Mouse (Mus musculus) midbrain, embryonic 11.5 days (tissue): ENCODE data around the gene 9530053A07Rik. TPM values are rescaled to one million over a fixed set of nuclear protein-coding genes. Genes with fewer than 3 reads are reported as not detected.
A peak's percentile ranks its signal among the peaks of the same experiment; 100 is the strongest.
"Not testable (repeated sequence)": the region's sequence is repeated elsewhere in the genome, so short reads cannot be mapped to it uniquely, and the experiment has no call there.

Source experiments
- ATAC-seq: fragments of 200-750 bp; cut with Nextera tagmentation; 2 replicates; pipeline ENCODE4 v1.8.0; 2017; ENCODE audit warnings: moderate TSS enrichment, moderate library complexity; ENCODE audit not compliant: low FRiP score
- DNase-seq: peaks from one replicate; pipeline ENCODE4 v3.0.0; 2015; ENCODE audit warnings: low spot score; ENCODE audit errors: missing footprints
- H3K27ac ChIP-seq: fragments of 300-500 bp; sonication (generic); 2 replicates; pipeline ENCODE4 v1.5.1; 2014; ENCODE audit warnings: low read depth, low read length
- H3K27me3 ChIP-seq: fragments of 300-500 bp; sonication (generic); 2 replicates; pipeline ENCODE4 v1.6.1; 2014; ENCODE audit warnings: mild to moderate bottlenecking, low read length, moderate library complexity, mixed read lengths; ENCODE audit not compliant: control insufficient read depth, insufficient read depth
- H3K36me3 ChIP-seq: fragments of 300-500 bp; sonication (generic); 2 replicates; pipeline ENCODE4 v1.6.1; 2014; ENCODE audit warnings: mild to moderate bottlenecking, low read length, moderate library complexity, mixed read lengths; ENCODE audit not compliant: control insufficient read depth, insufficient read depth
- H3K4me1 ChIP-seq: fragments of 300-500 bp; sonication (generic); 2 replicates; pipeline ENCODE4 v1.6.1; 2014; ENCODE audit warnings: low read length; ENCODE audit not compliant: control insufficient read depth, insufficient read depth
- H3K4me2 ChIP-seq: fragments of 300-500 bp; sonication (generic); 2 replicates; pipeline ENCODE4 v1.6.1; 2014; ENCODE audit warnings: mild to moderate bottlenecking, moderate library complexity
- H3K4me3 ChIP-seq: fragments of 300-500 bp; sonication (generic); 2 replicates; pipeline ENCODE4 v1.5.1; 2014; ENCODE audit warnings: low read depth, low read length
- H3K9ac ChIP-seq: fragments of 300-500 bp; sonication (generic); 2 replicates; pipeline ENCODE4 v1.6.1; 2014; ENCODE audit warnings: low read length
- H3K9me3 ChIP-seq: fragments of 300-500 bp; sonication (generic); 2 replicates; pipeline ENCODE4 v1.6.1; 2016; ENCODE audit warnings: low read length; ENCODE audit not compliant: control insufficient read depth
- WGBS: fragments of 180-500 bp; shearing (Covaris S2); extraction: QIAGEN DNeasy Blood & Tissue Kit; methylation state at CpG from one replicate; pipeline ENCODE4 v1.1.7; 2014; 5-methylcytosine and 5-hydroxymethylcytosine counted together
- polyA plus RNA-seq: library from polyadenylated mRNA; unstranded; fragments of >200 nt; fragmentation: Nextera tagmentation; extraction: Ambion mirVana; gene quantifications from 2 replicates; pipeline ENCODE4 v1.2.1, GENCODE M21; 2014

Gene 9530053A07Rik
- polyA plus RNA-seq, 1 experiment from 2014 or later = 0.08 TPM

DNA sequence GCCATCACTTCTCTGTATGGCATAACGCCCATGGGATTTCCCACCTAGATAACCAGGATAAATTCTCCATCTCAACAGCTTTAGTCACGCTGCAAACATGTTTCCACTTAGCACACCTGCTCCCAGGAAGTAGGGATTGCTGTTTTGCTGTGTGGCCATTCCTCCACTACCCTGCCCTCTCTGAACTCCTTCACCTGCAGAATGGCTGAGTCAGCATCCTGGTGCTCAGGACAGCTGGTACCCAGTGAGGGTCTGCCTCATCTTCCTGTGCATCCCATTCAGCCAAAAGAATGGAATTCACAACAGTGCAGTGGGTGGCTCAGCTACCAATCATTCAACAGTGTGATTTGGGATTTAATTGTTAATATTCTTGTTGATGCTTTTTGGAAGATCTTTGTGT lies 14.6 kb upstream of the 9530053A07Rik start:
- WGBS = 77% methylated on average over 2 of the region's 2 CpGs

DNA sequence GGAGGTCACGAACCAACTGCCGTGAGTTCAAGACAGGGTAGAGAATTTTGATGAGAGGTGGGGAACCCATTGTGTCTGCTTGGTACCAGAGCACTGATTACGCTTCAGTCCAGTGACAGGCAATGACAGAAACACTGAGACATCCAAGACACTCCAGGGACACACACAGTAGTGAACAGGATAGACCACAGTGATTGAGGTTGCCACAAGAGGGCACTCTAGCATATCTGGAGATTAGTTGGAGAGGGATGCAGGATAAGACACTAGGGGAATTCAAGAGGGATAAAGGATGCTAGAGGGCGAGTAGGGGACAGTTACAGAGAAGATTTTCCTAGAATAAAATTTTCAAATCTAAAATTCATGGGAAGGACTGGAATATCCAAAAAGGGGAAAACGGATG lies 8.3 kb downstream of the 9530053A07Rik start:
- no peak overlapping the region for H3K27ac ChIP-seq
- H3K4me3 ChIP-seq = no peak overlapping the region
- H3K9me3 ChIP-seq = no peaks in the 10 kb centered on the region
- no peak overlapping the region for H3K9ac ChIP-seq
- WGBS = 58% methylated on average over 5 of the region's 5 CpGs
- no peak overlapping the region for H3K4me2 ChIP-seq
- H3K27me3 ChIP-seq = no peaks in the 10 kb centered on the region
- no peak for DNase-seq
- H3K4me1 ChIP-seq = no peaks in the 10 kb centered on the region
- ATAC-seq = no peak
- H3K36me3 ChIP-seq = no peaks in the 10 kb centered on the region

More for the DNA sequence above, 14.6 kb upstream of the 9530053A07Rik start:
- H3K4me3 ChIP-seq = no peak overlapping the region
- no peak for ATAC-seq
- DNase-seq = no peak
- H3K27me3 ChIP-seq = no peaks in the 10 kb centered on the region
- no peak overlapping the region for H3K4me2 ChIP-seq
- no peaks in the 10 kb centered on the region for H3K4me1 ChIP-seq
- H3K9me3 ChIP-seq = no peaks in the 10 kb centered on the region
- H3K36me3 ChIP-seq = no peaks in the 10 kb centered on the region
- H3K9ac ChIP-seq = no peak overlapping the region
- H3K27ac ChIP-seq = no peak overlapping the region

DNA sequence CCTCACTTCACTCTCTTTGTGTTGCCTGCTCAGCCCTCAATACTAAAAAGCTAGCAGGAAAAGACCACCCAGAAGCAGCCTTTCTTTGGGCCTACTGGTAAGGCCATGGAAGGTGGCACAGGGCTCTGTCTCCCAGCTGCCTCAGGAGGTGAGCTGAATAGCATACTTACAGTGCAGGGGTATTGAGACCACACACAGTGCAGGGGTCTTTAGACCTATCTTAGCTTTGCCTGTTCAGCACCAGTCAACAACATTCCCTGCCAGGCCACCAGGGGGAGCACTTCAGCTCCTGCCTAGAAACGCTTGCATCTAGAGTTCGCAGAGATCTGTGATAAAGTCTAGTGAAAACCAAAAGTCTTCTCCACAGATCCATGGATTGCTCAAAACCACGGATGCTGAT lies 19.0 kb downstream of the 9530053A07Rik start:
- 26% methylated on average over 3 of the region's 3 CpGs for WGBS
- no peak overlapping the region; the same call in 1 of the 2 replicates for H3K9ac ChIP-seq
- H3K9me3 ChIP-seq = no peaks in the 10 kb centered on the region
- H3K27me3 ChIP-seq = no peaks in the 10 kb centered on the region
- no peak overlapping the region for H3K4me3 ChIP-seq
- peak; percentile 97 for DNase-seq
- peak; percentile 89 for ATAC-seq
- H3K4me1 ChIP-seq = no peaks in the 10 kb centered on the region
- H3K27ac ChIP-seq = no peak overlapping the region
- no peak overlapping the region for H3K4me2 ChIP-seq
- H3K36me3 ChIP-seq = no peaks in the 10 kb centered on the region

DNA sequence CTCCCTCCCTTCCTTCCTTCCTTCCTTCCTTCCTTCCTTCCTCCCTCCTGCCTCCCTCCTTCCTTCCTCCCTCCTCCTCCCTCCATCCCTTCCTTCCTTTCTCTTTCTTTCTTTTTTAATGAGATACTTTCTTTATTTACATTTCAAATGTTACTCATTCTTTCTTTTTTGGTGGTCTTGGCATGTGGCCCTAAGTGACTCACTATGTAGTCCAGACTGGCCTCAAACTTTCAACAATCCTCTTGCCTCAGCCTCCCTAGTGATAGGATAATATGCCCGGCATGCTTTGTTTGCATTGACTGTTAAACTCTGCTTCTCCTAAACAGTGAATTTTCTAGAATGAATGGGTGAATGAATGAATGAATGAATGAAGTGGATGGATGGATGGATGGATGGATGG lies 20.6 kb downstream of the 9530053A07Rik start:
- no peak for ATAC-seq
- 93% methylated on average over 1 of the region's 1 CpGs for WGBS

DNA sequence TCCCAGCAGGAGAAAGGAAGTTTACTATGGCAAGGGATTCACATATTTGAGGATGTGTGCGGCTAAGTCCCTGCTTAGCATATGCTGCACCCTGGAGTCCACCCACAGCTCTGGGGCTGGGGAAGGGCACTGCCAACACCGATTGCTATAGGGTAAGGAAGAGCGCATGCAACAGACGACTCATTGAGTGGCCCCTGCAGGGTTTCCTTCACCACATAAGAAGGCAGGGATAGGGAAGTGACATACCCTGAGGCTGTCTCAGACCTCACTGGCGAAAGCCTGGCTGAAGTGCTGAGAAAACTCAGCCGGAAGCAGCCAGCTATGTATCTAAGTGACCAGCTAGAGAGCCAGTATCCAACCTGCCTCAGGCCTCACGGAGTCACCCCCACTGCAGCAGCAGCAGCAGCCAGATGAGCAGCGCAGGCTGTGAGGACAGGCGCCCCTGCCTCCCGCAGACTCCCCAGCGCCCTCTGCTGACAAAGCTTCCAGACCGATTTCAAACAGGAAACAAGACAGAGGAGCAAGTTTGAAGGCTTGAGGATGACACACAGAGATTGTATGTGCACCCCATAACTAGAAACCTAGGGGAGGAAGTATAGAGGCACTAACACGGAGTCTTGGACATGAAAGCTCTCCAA lies 22.4 kb downstream of the 9530053A07Rik start:
- Histone ChIP-seq H3K4me2 (no peak overlapping the region), H3K4me3 (no peak overlapping the region), H3K9ac (no peak overlapping the region), H3K9me3 (no peaks in the 10 kb centered on the region), H3K27me3 (no peaks in the 10 kb centered on the region), H3K27ac (no peak overlapping the region), H3K36me3 (no peaks in the 10 kb centered on the region), H3K4me1 (no peaks in the 10 kb centered on the region)
- peak; percentile 93 for DNase-seq
- ATAC-seq = no peak
- 20% methylated on average over 13 of the region's 13 CpGs for WGBS

More for the DNA sequence above, 20.6 kb downstream of the 9530053A07Rik start:
- H3K4me1 ChIP-seq = no peaks in the 10 kb centered on the region
- no peak overlapping the region for H3K9ac ChIP-seq
- no peaks in the 10 kb centered on the region for H3K36me3 ChIP-seq
- H3K4me2 ChIP-seq = no peak overlapping the region
- H3K27ac ChIP-seq = no peak overlapping the region
- no peak for DNase-seq
- H3K27me3 ChIP-seq = no peaks in the 10 kb centered on the region
- no peak overlapping the region for H3K4me3 ChIP-seq
- H3K9me3 ChIP-seq = no peaks in the 10 kb centered on the region

DNA sequence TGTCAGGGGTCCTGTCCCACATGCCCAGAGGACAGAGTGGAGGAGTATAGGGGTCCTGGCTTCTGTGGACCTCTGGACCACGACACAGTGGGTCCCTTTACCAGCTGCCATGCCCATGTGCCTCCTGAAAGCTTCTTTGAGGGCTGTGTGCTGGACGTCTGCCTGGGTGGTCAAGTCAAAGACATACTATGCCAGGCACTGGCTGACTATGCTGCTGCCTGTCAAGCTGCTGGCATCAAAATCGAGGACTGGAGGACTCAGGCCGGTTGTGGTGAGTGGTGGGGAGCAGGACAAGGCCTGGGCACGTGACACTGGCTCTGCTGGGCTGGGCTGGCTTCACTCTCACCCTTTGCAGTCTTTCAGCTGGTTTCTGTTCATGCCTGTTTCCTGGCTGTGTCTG lies 24.3 kb downstream of the 9530053A07Rik start:
- H3K27ac ChIP-seq, H3K9ac ChIP-seq, H3K4me3 ChIP-seq, H3K4me1 ChIP-seq, H3K27me3 ChIP-seq, H3K9me3 ChIP-seq, DNase-seq, H3K4me2 ChIP-seq, ATAC-seq, H3K36me3 ChIP-seq: not testable (repeated sequence)
- 46% methylated on average over 5 of the region's 5 CpGs for WGBS

DNA sequence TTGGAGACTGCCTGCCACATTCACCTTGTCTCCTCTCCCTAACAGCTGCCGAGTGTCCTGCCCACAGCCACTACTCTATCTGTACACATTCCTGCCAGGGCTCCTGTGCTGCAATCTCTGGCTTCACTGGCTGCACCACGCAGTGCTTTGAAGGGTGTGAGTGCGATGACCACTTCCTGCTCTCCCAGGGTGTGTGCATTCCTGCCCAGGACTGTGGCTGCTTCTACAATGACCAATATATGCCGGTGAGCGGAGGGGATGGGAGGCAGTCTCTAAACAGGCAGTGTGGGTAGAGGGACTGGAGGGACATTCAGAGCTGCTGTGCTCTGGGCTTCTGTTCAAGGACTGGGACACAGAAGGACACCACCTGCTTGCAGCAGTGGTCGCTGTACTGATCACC lies 30.0 kb downstream of the 9530053A07Rik start:
- no peak overlapping the region for H3K4me2 ChIP-seq
- DNase-seq (no peak), ATAC-seq (no peak)
- no peak overlapping the region for H3K27ac ChIP-seq
- WGBS = 70% methylated on average over 6 of the region's 6 CpGs
- H3K4me1 ChIP-seq = no peaks in the 10 kb centered on the region
- no peaks in the 10 kb centered on the region for H3K9me3 ChIP-seq
- no peaks in the 10 kb centered on the region for H3K27me3 ChIP-seq
- no peak overlapping the region for H3K4me3 ChIP-seq
- no peaks in the 10 kb centered on the region for H3K36me3 ChIP-seq
- H3K9ac ChIP-seq = no peak overlapping the region

DNA sequence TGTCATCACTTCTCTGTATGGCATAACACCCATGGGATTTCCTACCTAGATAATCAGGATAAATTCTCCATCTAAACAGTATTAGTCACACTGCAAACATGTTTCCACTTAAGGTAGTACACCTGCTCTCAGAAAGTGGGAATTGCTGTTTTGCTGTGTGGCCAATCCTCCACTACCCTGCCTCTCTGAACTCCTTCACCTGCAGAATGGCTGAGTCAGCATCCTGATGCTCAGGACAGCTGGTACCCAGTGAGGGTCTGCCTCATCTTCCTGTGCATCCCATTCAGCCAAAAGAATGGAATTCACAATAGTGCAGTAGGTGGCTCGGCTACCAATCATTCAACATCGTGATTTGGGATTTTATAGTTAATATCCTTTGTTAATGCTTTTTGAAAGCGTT lies 30.6 kb downstream of the 9530053A07Rik start:
- no peak for DNase-seq
- Histone ChIP-seq H3K27ac (no peak overlapping the region), H3K27me3 (no peaks in the 10 kb centered on the region), H3K4me3 (no peak overlapping the region), H3K9ac (no peak overlapping the region), H3K9me3 (no peaks in the 10 kb centered on the region), H3K4me2 (no peak overlapping the region), H3K36me3 (no peaks in the 10 kb centered on the region), H3K4me1 (no peaks in the 10 kb centered on the region)
- WGBS = 70% methylated on average over 3 of the region's 3 CpGs
- ATAC-seq = no peak

DNA sequence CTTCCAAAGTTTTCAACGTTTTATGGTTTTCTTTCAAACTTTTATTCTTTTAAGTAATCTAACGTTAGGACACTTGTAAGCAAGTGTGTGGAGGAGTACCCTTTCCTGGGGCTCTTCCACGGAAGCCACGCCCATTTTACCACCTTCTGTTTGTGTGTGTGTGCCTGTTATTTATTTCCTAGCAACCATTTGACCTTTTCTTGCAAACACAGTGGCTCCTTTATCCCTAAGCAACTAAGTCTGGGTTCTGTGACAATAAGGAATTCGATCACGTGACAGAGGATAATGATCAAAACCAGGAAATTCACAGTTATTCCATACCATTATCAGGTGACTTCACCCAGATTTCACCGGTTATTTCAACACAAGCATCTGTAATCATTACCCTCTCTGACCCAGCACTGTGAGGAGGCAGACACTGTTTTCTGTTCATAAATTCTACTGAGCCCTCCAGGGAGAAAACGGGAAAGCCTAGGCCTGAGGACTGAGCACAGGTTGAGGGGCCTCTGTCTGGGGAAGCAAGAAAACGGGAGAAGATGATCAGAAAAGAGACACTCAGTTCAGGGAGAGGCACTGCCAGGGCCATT lies 32.0 kb downstream of the 9530053A07Rik start:
- H3K27ac ChIP-seq = no peak overlapping the region
- ATAC-seq (no peak), DNase-seq (peak; percentile 4)
- no peaks in the 10 kb centered on the region for H3K4me1 ChIP-seq
- H3K27me3 ChIP-seq = no peaks in the 10 kb centered on the region
- H3K36me3 ChIP-seq = no peaks in the 10 kb centered on the region
- H3K9me3 ChIP-seq = no peaks in the 10 kb centered on the region
- no peak overlapping the region for H3K4me2 ChIP-seq
- WGBS = 64% methylated on average over 9 of the region's 9 CpGs
- no peak overlapping the region for H3K9ac ChIP-seq
- no peak overlapping the region for H3K4me3 ChIP-seq
